Mouse (Mus musculus) neural tube, embryonic 13.5 days (tissue): ENCODE results near the gene Ubr7. TPM values are rescaled to one million over a fixed set of nuclear protein-coding genes. Genes with fewer than 3 reads are reported as not detected.

ENCODE experiments used
- ATAC-seq: fragments of 200-750 bp; cut with Nextera tagmentation; 2 replicates; pipeline ENCODE4 v1.8.0; 2017; ENCODE audit warnings: low read depth, mild to moderate bottlenecking, moderate TSS enrichment, moderate library complexity
- H3K27ac ChIP-seq: fragments of 300-500 bp; sonication (generic); replicated peaks from 2 replicates; pipeline ENCODE4 v1.5.1; 2015; ENCODE audit warnings: moderate library complexity, mild to moderate bottlenecking, inconsistent platforms
- H3K27me3 ChIP-seq: fragments of 300-500 bp; sonication (generic); 2 replicates; pipeline ENCODE4 v1.6.1; 2015; ENCODE audit warnings: mild to moderate bottlenecking, inconsistent platforms
- H3K36me3 ChIP-seq: fragments of 300-500 bp; sonication (generic); 2 replicates; pipeline ENCODE4 v1.6.1; 2015; ENCODE audit warnings: mild to moderate bottlenecking, inconsistent platforms
- H3K4me1 ChIP-seq: fragments of 300-500 bp; sonication (generic); replicated peaks from 2 replicates; pipeline ENCODE4 v1.6.1; 2015; ENCODE audit warnings: inconsistent platforms
- H3K4me2 ChIP-seq: fragments of 300-500 bp; sonication (generic); 2 replicates; pipeline ENCODE4 v1.6.1; 2015; ENCODE audit warnings: inconsistent platforms, mild to moderate bottlenecking, moderate library complexity
- H3K4me3 ChIP-seq: fragments of 300-500 bp; sonication (generic); 2 replicates; pipeline ENCODE4 v1.5.1; 2015; ENCODE audit warnings: mild to moderate bottlenecking, inconsistent platforms
- H3K9ac ChIP-seq: fragments of 300-500 bp; sonication (generic); 2 replicates; pipeline ENCODE4 v1.6.1; 2015; ENCODE audit warnings: moderate library complexity, mild to moderate bottlenecking, inconsistent platforms
- H3K9me3 ChIP-seq: fragments of 300-500 bp; sonication (generic); 2 replicates; pipeline ENCODE4 v1.6.1; 2016; ENCODE audit warnings: inconsistent platforms
- WGBS: fragments of 180-500 bp; shearing (Covaris S2); methylation state at CpG from one replicate; pipeline ENCODE4 v1.1.7; 2015; 5-methylcytosine and 5-hydroxymethylcytosine counted together
- polyA plus RNA-seq: library from polyadenylated mRNA; unstranded; fragments of >200 nt; fragmentation: Nextera tagmentation; extraction: Ambion mirVana; gene quantifications from 2 replicates; pipeline ENCODE4 v1.2.1, GENCODE M21; 2015

Ubr7 gene
- polyA plus RNA-seq, 1 experiment from 2014 or later, result 39.0 TPM

DNA sequence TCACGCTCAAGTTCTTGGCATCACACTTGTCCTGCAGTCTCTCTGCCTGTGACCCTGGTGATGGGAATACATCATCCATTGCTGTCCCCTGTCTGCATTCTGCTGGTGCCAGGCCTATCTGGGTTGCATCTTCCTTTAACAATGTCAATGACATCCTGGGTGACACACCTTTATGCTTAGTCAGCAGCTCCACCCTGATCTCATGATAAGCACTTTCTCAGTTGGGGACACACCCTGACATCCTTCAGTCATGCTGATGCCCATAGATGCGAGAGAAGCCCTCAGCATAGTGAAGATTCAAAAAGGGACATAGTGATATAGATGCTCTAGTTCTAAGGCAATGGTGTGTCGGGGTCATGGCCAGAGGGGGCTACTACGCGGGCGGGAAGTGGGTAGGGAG is 32.6 kb upstream of the Ubr7 start:
- Histone ChIP-seq H3K36me3 (no peaks in the 10 kb centered on the region), H3K4me2 (no peak overlapping the region), H3K9ac (no peak overlapping the region), H3K27me3 (no peaks in the 10 kb centered on the region), H3K27ac (no peak overlapping the region), H3K4me1 (peaks cover 7% of the 10 kb centered on the region), H3K9me3 (no peaks in the 10 kb centered on the region), H3K4me3 (no peak overlapping the region)
- no peak for ATAC-seq
- WGBS, result 94% methylated on average over 6 of the region's 6 CpGs

DNA sequence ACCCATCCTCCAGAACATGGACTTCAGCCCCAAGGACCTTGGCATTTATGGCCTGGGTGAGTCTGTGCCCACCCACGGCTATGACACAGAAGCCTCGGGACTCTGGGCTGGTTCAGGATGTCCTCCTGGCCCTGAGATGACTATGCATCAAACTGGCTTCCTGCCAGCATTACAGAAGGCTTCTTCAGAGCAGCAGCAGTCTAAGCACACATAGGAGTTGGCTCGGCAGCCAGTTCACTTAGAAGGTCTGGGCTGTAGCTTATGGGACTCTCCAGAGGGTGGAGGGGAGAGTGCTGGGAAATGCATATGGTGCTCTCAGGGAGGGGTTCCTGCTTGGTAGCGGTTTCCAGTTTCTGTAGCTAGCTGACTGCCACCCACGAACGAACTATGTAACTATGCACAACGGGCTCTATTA is 32.0 kb upstream of the Ubr7 start:
- Histone ChIP-seq H3K36me3 (no peaks in the 10 kb centered on the region), H3K9ac (no peak overlapping the region), H3K27me3 (no peaks in the 10 kb centered on the region), H3K4me2 (no peak overlapping the region), H3K9me3 (no peaks in the 10 kb centered on the region), H3K4me1 (peaks cover 12% of the 10 kb centered on the region), H3K27ac (no peak overlapping the region), H3K4me3 (no peak overlapping the region)
- ATAC-seq, result no peak
- WGBS, result 77% methylated on average over 7 of the region's 7 CpGs

DNA sequence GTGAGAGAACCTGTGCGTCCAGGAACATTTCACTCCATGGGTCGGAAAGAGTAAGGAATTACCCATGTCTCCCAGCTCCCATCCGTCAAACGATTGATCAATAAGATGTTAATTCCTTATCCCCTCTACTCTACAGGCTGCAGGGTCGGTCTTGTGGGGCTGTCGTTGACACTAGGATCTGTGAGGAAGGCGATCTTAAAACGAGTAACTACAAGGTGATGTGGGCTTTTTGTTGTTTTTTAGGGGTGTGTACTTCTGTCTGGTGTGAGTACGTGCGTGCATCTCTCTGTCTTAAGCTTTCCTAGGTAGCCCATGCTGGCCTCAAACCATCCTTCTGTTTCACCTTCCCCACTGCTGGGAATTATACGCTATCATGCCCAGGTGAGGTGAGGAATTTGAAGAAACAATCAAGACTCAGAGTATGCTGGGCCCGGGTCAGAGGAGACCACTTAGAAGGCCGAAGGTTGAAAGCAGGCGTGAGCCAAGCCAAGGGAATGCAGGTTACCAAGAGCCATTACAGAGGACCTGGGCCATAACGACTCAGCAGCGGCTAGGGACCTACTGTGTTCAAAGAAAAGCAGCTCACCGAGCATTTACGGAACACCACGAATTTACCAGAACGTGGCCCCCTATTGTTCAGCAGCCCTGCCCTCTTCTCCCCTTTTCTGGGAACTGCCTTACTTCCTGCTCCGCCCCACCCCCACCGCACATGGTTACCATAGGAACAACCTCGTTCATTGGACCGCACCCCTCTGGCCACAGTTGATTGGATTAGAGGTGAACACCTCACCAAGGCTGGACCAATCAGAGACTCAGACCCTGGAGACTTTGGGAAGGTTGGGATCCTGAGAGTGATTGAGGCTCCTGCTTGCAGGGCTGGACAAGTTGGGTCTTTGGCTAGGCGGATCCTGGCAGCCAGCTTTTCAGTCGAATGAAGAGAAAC is 27.6 kb upstream of the Ubr7 start:
- Histone ChIP-seq H3K36me3 (no peaks in the 10 kb centered on the region), H3K27ac (peak overlapping the region; percentile 87), H3K27me3 (no peaks in the 10 kb centered on the region), H3K9me3 (no peaks in the 10 kb centered on the region), H3K9ac (peak overlapping the region; percentile 48), H3K4me2 (peak overlapping the region; percentile 53), H3K4me3 (peak overlapping the region; percentile 24), H3K4me1 (peaks cover 26% of the 10 kb centered on the region)
- 22% methylated on average over 26 of the region's 26 CpGs for WGBS
- peak; percentile 98 for ATAC-seq

DNA sequence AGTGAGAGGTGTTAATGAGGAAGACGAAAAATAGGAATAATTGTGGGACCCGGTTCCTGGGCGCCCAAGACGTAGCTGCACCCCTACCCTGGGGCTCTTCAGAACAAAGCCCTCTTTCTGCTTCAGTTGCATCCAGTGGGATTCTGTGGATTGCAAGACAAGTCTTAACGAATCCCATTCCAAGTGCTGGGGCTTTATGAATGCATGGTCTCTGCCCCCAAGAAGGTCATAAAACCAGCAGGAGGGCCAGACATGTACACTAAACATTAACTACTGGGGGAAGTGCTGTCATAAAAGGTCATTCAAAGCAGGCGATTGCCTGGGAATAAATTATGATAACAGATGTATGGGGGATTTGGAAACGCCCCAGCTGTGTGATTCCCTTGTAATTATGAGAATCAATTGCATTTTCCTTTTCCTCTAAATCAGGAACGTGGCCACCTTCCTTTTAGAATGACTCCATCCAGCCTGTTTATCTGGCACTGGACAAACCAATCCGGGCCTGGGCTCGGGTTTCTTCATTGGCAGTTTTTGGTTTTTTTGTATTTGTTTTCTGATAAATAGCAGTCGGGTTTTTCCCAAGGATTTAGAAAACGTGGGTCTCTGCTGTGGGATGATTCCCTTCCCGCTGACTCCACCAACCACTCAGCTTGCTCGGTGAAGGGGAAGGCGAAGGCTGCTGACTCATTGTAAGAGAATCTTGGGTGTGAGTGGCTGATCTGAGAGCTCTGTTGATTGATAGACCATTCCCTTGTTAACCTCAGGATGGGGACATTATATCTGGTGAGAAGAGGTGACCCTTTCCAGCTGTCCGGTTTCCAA is 26.8 kb upstream of the Ubr7 start:
- Histone ChIP-seq H3K27ac (peak overlapping the region; percentile 87), H3K4me2 (peak overlapping the region; percentile 53), H3K9ac (peak overlapping the region; percentile 1), H3K36me3 (no peaks in the 10 kb centered on the region), H3K4me3 (peak overlapping the region; percentile 24), H3K27me3 (no peaks in the 10 kb centered on the region), H3K4me1 (peaks cover 26% of the 10 kb centered on the region), H3K9me3 (no peaks in the 10 kb centered on the region)
- peak; percentile 78 for ATAC-seq
- WGBS, result 9% methylated on average over 16 of the region's 16 CpGs

DNA sequence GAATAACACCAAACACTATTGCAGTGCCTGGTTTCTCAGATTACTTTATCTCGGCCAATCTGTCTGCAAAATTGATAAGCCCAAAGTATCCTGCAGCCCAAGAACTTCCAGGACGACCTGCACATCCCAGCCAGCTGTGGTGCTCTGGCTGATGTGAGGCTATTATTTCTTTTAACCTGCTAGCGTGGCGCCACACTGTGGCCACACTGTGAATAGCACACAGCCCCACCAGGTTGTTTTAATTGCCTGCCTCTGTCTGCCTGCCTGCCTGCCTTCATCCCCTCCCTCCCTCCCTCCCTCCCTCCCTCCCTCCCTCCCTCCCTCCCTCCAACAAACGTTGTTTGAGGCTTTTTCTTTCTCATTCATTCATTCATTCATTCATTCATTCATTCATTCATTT is 24.4 kb upstream of the Ubr7 start:
- no peak overlapping the region for H3K27ac ChIP-seq
- 15% methylated on average over 5 of the region's 5 CpGs for WGBS
- H3K4me3 ChIP-seq, result no peak overlapping the region
- ATAC-seq, result no peak
- H3K27me3 ChIP-seq, result no peaks in the 10 kb centered on the region
- H3K4me2 ChIP-seq, result no peak overlapping the region
- H3K9me3 ChIP-seq, result no peaks in the 10 kb centered on the region
- no peak overlapping the region for H3K9ac ChIP-seq
- H3K4me1 ChIP-seq, result peaks cover 26% of the 10 kb centered on the region
- H3K36me3 ChIP-seq, result no peaks in the 10 kb centered on the region

DNA sequence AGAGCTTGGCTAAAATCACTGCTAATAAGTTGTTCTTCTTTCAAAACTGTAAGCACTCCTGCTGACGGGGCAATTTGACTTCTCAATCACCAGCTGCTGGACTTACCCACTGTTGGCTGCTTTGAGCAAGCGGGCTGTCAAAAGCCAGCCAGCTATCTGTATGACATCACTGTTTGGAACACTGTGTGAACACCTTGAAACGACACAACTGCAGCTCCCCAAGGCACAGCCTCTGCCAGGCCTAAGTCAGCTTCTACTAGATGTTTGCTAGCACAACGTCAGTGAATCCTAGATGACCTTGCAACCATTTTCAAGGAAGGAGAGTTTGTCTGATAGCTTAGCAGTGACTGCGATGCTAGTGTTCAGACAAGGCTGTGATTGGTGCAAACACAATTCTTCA is 18.7 kb upstream of the Ubr7 start:
- Histone ChIP-seq H3K27me3 (no peaks in the 10 kb centered on the region), H3K4me2 (no peak overlapping the region), H3K9me3 (no peaks in the 10 kb centered on the region), H3K4me3 (no peak overlapping the region), H3K36me3 (no peaks in the 10 kb centered on the region), H3K27ac (no peak overlapping the region), H3K4me1 (peaks cover 17% of the 10 kb centered on the region), H3K9ac (no peak overlapping the region)
- 83% methylated on average over 5 of the region's 5 CpGs for WGBS
- no peak for ATAC-seq

DNA sequence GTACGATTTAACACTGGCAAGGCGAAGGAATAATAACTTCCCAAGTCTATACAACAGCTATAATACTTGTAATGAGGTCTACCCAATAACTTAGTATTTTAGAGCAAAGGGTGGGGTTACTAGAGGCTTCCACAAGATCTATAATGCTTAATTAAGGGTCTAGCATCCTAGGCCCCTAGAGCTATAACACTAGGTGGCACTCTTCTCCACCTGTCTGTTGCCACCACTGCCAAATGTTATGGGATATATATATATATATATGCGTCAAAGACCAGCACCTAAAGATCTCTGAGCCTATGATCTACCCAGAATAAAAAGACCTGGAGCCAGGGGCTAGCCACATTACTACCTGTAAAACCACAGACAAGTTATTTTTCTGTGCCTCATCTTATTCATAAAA is 17.5 kb upstream of the Ubr7 start:
- no peak overlapping the region for H3K4me3 ChIP-seq
- H3K9ac ChIP-seq, result no peak overlapping the region
- H3K27ac ChIP-seq, result no peak overlapping the region
- ATAC-seq, result no peak
- peaks cover 27% of the 10 kb centered on the region for H3K4me1 ChIP-seq
- no peaks in the 10 kb centered on the region for H3K36me3 ChIP-seq
- WGBS, result 68% methylated on average over 3 of the region's 3 CpGs
- H3K9me3 ChIP-seq, result no peaks in the 10 kb centered on the region
- H3K4me2 ChIP-seq, result no peak overlapping the region
- H3K27me3 ChIP-seq, result no peaks in the 10 kb centered on the region

DNA sequence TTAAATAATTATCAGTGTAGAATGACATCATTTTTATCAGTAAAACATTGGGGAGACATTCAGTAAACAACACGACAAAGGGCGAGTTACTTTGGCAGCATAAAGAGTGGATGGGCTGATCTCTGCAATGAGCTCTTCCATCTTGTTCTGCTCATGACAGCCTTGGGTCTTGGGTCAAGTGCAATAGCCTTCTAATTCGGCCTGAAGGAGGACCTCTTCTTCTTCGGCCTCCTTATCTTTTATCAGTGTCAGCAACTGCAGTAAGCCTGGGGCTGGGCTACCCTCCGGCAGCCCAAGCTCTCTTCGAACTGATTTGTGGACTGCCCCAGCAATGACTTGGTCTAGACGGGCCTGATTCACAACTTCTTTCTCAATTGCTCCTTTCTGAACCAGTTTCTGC is 15.7 kb upstream of the Ubr7 start:
- peak overlapping the region; percentile 88; the same call in 1 of the 2 replicates for H3K4me2 ChIP-seq
- whole genome bisulfite sequencing, result 87% methylated on average over 7 of the region's 7 CpGs
- no peaks in the 10 kb centered on the region for H3K27me3 ChIP-seq
- H3K36me3 ChIP-seq, result 0 out of 2 replicates have a peak, but pooled peaks cover 6% of the 10 kb centered on the region
- H3K27ac ChIP-seq, result no peak overlapping the region
- peak overlapping the region; percentile 92 for H3K9ac ChIP-seq
- H3K4me3 ChIP-seq, result peak overlapping the region; percentile 83; the same call in 1 of the 2 replicates
- no peak for ATAC-seq
- peaks cover 27% of the 10 kb centered on the region for H3K4me1 ChIP-seq
- no peaks in the 10 kb centered on the region for H3K9me3 ChIP-seq

DNA sequence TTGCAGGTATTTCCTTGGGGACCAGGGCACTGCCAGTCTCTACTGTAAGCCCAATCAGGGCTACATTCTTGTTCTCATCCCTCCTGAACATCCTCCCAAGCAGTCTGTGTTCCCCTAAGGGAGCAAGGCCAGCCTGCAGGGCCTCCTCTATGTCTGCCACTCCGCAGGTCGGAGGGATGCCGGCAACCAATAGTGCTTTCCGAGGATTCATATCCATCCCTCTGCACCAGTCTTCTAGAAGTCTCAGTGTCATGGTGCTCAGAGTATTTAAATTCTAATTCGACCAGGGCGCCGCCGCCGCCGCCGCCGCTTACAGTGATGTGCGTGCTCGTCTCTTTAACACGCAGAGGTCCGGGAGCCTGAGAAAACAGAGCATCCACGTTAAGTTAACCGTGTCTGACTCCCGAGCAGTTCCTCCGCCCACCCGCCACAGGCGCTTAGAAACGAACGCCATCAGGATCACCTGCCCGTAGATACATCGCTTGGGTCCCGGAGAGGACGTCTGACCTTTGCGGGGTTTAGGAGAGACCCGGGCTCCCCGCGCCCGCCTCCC is 14.7 kb upstream of the Ubr7 start:
- no peaks in the 10 kb centered on the region for H3K27me3 ChIP-seq
- H3K4me1 ChIP-seq, result peaks cover 27% of the 10 kb centered on the region
- H3K9ac ChIP-seq, result peak overlapping the region; percentile 92
- H3K27ac ChIP-seq, result peak overlapping the region; percentile 94
- H3K36me3 ChIP-seq, result peaks cover 12% of the 10 kb centered on the region; the same call in 1 of the 2 replicates
- peak overlapping the region; percentile 88 for H3K4me2 ChIP-seq
- H3K4me3 ChIP-seq, result peak overlapping the region; percentile 83
- peak; percentile 75 for ATAC-seq
- WGBS, result under 1% methylated on average over 33 of the region's 33 CpGs
- no peaks in the 10 kb centered on the region for H3K9me3 ChIP-seq

DNA sequence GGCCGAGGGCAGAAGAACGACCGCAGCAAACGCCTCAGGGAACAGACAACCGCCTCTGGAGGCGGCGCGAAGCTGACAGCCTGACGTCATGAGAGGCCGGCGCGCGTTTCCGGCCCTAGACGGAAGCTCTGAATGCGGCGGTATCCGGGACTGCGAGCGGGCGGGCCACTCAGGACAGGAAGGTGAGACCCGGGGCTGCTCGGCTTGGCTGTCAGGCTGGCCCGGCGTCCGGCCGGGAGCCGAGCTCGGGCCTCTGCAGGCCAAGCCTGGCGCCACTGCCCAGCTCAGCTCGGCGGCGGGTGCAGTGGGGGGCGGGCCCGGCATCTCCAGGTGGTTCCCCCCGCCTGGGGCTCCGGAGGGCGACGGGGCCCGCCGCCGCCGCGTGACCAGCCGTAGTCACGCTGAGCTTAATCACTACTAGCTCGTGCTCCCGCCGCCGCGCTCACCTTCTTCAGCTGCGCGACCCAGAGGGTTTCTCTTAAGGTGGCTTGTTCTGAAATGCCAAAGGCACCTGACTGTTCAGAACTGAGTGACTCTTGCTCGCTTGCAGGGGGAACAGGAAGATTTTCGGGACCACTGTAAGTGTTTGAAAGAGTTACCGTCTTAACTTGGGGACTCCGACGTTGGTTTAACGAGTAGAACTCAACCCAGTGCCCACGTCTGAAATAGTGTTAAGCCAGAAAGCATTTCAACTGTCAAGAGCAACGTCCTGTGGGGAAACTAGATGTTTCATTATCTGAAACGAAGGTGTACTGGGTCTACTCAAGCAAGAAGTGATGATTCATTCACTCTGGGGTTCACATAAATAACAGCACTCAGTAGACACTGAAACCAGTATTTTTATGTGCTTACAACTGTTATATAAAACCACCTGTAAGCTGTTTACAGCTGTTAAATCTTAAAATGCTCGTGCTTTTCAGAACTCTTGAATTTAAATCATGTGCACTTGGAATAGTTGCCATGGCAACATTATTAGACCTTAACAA is 13.9 kb upstream of the Ubr7 start, which contains the start of the genes Moap1 and Tmem251:
Moap1 (minus strand) TSS at position 73 of the 986 bp plus-strand sequence.
Tmem251 (plus strand) TSS at position 174 of the 986 bp plus-strand sequence.
- under 1% methylated on average over 63 of the region's 63 CpGs for WGBS
- Histone ChIP-seq H3K4me2 (peak within 1 kb of the TSS; percentile 88), H3K36me3 (peaks cover 20% of the 10 kb centered on the region), H3K4me1 (peaks cover 27% of the 10 kb centered on the region), H3K9ac (peak within 1 kb of the TSS; percentile 92), H3K9me3 (no peaks in the 10 kb centered on the region), H3K27ac (peak within 1 kb of the TSS; percentile 94), H3K4me3 (peak within 1 kb of the TSS; percentile 83), H3K27me3 (no peaks in the 10 kb centered on the region)
- ATAC-seq, result peak; percentile 97

DNA sequence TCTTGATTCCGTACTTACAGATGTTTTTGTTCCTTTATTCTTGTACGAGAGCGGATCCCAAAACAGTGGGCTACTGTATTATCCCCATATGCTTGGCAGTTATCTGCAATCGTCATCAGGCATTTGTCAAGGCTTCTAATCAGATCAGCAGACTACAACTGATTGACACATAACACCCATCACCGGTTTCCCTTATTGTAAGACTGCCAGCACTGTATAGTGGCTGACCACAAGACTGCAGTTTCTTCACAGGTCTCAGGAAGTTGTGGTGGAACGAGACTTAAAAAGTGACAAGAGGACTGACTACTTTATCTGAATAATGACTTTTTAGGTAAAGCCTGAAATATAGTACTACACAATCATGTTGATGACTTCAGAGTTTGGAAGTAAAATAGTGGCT is 12.9 kb upstream of the Ubr7 start:
- Histone ChIP-seq H3K36me3 (peaks cover 25% of the 10 kb centered on the region), H3K4me3 (no peak overlapping the region), H3K27me3 (no peaks in the 10 kb centered on the region), H3K4me1 (peaks cover 27% of the 10 kb centered on the region), H3K9ac (peak overlapping the region; percentile 92; the same call in 1 of the 2 replicates), H3K4me2 (peak overlapping the region; percentile 88), H3K9me3 (no peaks in the 10 kb centered on the region), H3K27ac (no peak overlapping the region)
- 72% methylated on average over 6 of the region's 6 CpGs for WGBS
- no peak for ATAC-seq
